ENCODE assay signal across 21 mouse cellular contexts in the genomic region with DNA sequence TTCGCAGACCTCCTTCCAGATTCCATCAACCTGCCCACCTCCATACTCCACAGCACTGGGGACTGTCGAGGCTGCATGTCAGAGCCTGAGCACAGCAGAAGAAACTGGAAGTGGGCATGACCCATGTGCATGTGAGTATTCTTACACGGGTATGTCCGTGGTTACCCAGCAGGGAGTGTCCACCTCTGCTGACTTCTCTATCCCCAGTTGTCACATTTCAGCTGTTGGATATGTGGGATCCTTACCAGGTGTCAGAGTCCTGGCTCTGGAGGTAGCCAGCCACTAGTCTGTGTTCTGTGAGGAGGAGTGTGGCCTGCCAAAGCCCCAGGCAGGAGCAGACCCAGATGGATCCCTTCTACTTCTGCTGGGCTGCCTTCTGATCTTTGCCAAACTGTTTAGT.
DNase-seq lines count a peak whose midpoint lies in the region; ATAC-seq and TF ChIP-seq lines count a peak whose summit lies in the region.
"Had no signal": no experiment of that assay in that cellular context is flagged by ENCODE, and none has a peak within 500 bp of the region (broad histone marks: within the 10 kb centered on the region; RNA-seq: fewer than 3 reads in every experiment).

No protein-coding gene starts in this region.

- no peaks in the 10 kb centered on the region for H3K36me3 ChIP-seq in hindbrain, embryonic 10.5 days
- H3K36me3 ChIP-seq in hindbrain, postnatal 0 days (ENCODE audit: insufficient read depth, low read length), result no peaks in the 10 kb centered on the region
- no peaks in the 10 kb centered on the region for H3K36me3 ChIP-seq in myocyte (ENCODE audit: control insufficient read depth, insufficient read depth)
- H3K36me3 ChIP-seq: embryonic facial prominence, embryonic 10.5 days; embryonic facial prominence, embryonic 12.5 days; forebrain, embryonic 15.5 days; G1E had no signal

- H3K27me3 ChIP-seq in hindbrain, embryonic 10.5 days (ENCODE audit: insufficient read depth, poor library complexity, severe bottlenecking), result 0 out of 2 replicates have a peak, but pooled peaks cover 6% of the 10 kb centered on the region
- H3K27me3 ChIP-seq in hindbrain, postnatal 0 days (ENCODE audit: insufficient read depth, low read length), result no peaks in the 10 kb centered on the region
- H3K27me3 ChIP-seq in myocyte (ENCODE audit: control insufficient read depth, insufficient read depth, insufficient read length), result no peaks in the 10 kb centered on the region
- H3K27me3 ChIP-seq: embryonic facial prominence, embryonic 12.5 days; forebrain, embryonic 13.5 days; forebrain, embryonic 15.5 days; Patski had no signal

- intact Hi-C loops in gastrocnemius, adult 2 months (cut with DNase I), result loop anchor here (5.0 kb wide), 2 partner anchors 47 to 78 kb away; no protein-coding TSS in a partner anchor

- H3K9me3 ChIP-seq in hindbrain, embryonic 10.5 days, result no peaks in the 10 kb centered on the region
- no peaks in the 10 kb centered on the region for H3K9me3 ChIP-seq in hindbrain, postnatal 0 days (ENCODE audit: low read length)
- H3K9me3 ChIP-seq: embryonic facial prominence, embryonic 10.5 days; embryonic facial prominence, embryonic 12.5 days; forebrain, embryonic 13.5 days; forebrain, embryonic 15.5 days; G1E had no signal

- WGBS in hindbrain, embryonic 10.5 days, result 88% methylated on average over 4 of the region's 4 CpGs
- 70% methylated on average over 4 of the region's 4 CpGs for WGBS in hindbrain, postnatal 0 days

- no peak overlapping the region for H3K4me2 ChIP-seq in hindbrain, postnatal 0 days (ENCODE audit: low read depth, low read length)
- no peak overlapping the region for H3K4me2 ChIP-seq in myocyte (ENCODE audit: low read depth)
- H3K4me2 ChIP-seq: embryonic facial prominence, embryonic 12.5 days; forebrain, embryonic 13.5 days; forebrain, embryonic 15.5 days had no signal

- no peak for TF ChIP-seq CTCF in gastrocnemius, adult 2 months (IDR thresholded peaks at IDR 0.05)
- TF ChIP-seq CTCF in hindbrain, postnatal 0 days (IDR thresholded peaks at IDR 0.05; ENCODE audit: low read depth), result no peak

- peaks cover 26% of the 10 kb centered on the region for H3K4me1 ChIP-seq in hindbrain, embryonic 10.5 days (replicated peaks)
- no peaks in the 10 kb centered on the region for H3K4me1 ChIP-seq in hindbrain, postnatal 0 days (ENCODE audit: insufficient read depth, low read length)
- H3K4me1 ChIP-seq: forebrain, embryonic 13.5 days; forebrain, embryonic 15.5 days had no signal

- H3K79me2 ChIP-seq in myocyte (ENCODE audit: control insufficient read depth, insufficient read depth), result no peaks in the 10 kb centered on the region

- peak; percentile 62 for DNase-seq in gastrocnemius, adult 2 months
- DNase-seq in gastrocnemius, postnatal 25 days, result no peak
- DNase-seq in hindbrain, embryonic 10.5 days (ENCODE audit: low spot score), result no peak
- DNase-seq in hindbrain, postnatal 0 days (ENCODE audit: low spot score), result no peak
- DNase-seq: adrenal gland, adult 8-10 months; adrenal gland, postnatal 14 days; adrenal gland, postnatal 36 days; B cell, adult 2 months; cerebellum, adult 11-12 months; cerebellum, adult 2 months; cerebellum, adult 9-10 months; cerebellum, postnatal 25 days had no signal

- H3K27ac ChIP-seq in gastrocnemius, adult 2 months, result peak overlapping the region; percentile 46
- peak overlapping the region; percentile 46; the same call in 1 of the 2 replicates for H3K27ac ChIP-seq in hindbrain, embryonic 10.5 days
- no peak overlapping the region for H3K27ac ChIP-seq in hindbrain, postnatal 0 days
- H3K27ac ChIP-seq: embryonic facial prominence, embryonic 10.5 days; embryonic facial prominence, embryonic 12.5 days; forebrain, embryonic 13.5 days; forebrain, embryonic 15.5 days had no signal

- ATAC-seq in hindbrain, postnatal 0 days, result no peak; the same call in 1 of the 2 replicates
- ATAC-seq: activated CD4-positive, CD25-positive, alpha-beta regulatory T cell, adult 4 months; CD4-positive, CD25-positive, alpha-beta regulatory T cell, adult 4 months; forebrain, embryonic 13.5 days; forebrain, embryonic 15.5 days; Patski had no signal

- no peak overlapping the region for H3K4me3 ChIP-seq in gastrocnemius, adult 2 months
- no peak overlapping the region for H3K4me3 ChIP-seq in hindbrain, embryonic 10.5 days
- H3K4me3 ChIP-seq in hindbrain, postnatal 0 days (ENCODE audit: low read length), result no peak overlapping the region
- H3K4me3 ChIP-seq in myocyte, result no peak overlapping the region
- H3K4me3 ChIP-seq: embryonic facial prominence, embryonic 10.5 days; embryonic facial prominence, embryonic 12.5 days; forebrain, embryonic 13.5 days; forebrain, embryonic 15.5 days had no signal

- no peak for TF ChIP-seq POLR2A in myocyte (IDR thresholded peaks at IDR 0.05; ENCODE audit: insufficient read length, low read depth)

- no peak overlapping the region for H3K9ac ChIP-seq in hindbrain, postnatal 0 days (replicated peaks; ENCODE audit: low read length)
- H3K9ac ChIP-seq: embryonic facial prominence, embryonic 12.5 days; forebrain, embryonic 13.5 days; forebrain, embryonic 15.5 days had no signal

- H3ac ChIP-seq in myocyte (ENCODE audit: control insufficient read depth, insufficient read length), result no peak overlapping the region

TF ChIP-seq in myocyte, 11 proteins besides CTCF, POLR2A, EP300 and RAD21:
- TF ChIP-seq TCF3 (IDR thresholded peaks at IDR 0.05; ENCODE audit: insufficient read length, low read depth) (peak; percentile 66), MYOG (IDR thresholded peaks at IDR 0.05; ENCODE audit: control insufficient read depth in 1 of 3, insufficient read depth in 1 of 3, insufficient read length in 2 of 3, low read depth in 2 of 3) (peak; percentile 32 to 88 (median 49)), USF1 (IDR thresholded peaks at IDR 0.05; ENCODE audit: low read depth) (no peak), SRF (IDR thresholded peaks at IDR 0.05; ENCODE audit: control insufficient read depth, insufficient read length, low read depth) (no peak), MAX (IDR thresholded peaks at IDR 0.05; ENCODE audit: low read depth) (no peak), E2F4 (IDR thresholded peaks at IDR 0.05; ENCODE audit: insufficient read depth) (no peak), CEBPB (IDR thresholded peaks at IDR 0.05; ENCODE audit: insufficient read depth, poor library complexity, severe bottlenecking) (no peak), POLR2AphosphoS2 (IDR thresholded peaks at IDR 0.05; ENCODE audit: insufficient read length, low read depth) (no peak), MYOD1 (IDR thresholded peaks at IDR 0.05; ENCODE audit: control insufficient read depth in 1 of 3, insufficient read length in 2 of 3, low read depth in 2 of 3) (peak in 2 of 3 experiments; percentile 64 to 80), REST (IDR thresholded peaks at IDR 0.05; ENCODE audit: insufficient read depth, insufficient read length) (no peak), TCF12 (IDR thresholded peaks at IDR 0.05; ENCODE audit: insufficient read depth, poor library complexity, severe bottlenecking) (peak; percentile 55)
